Mouse (Mus musculus): Measurements from ENCODE around the gene Rasgef1c. TPM values are rescaled to one million over a fixed set of nuclear protein-coding genes. Genes with fewer than 3 reads are reported as not detected.

Gene Rasgef1c
- not detected in 2 replicates for polyA plus RNA-seq (2015; fragmentation: Nextera tagmentation; extraction: Ambion mirVana)

GRCm38 (mm10) chr11:49901659-49902458, at the start of gene Rasgef1c:
Gene Rasgef1c, plus strand, starts transcription at chr11:49901835.
- 3% methylated on average over 82 of the region's 99 CpGs for WGBS (ENCODE audit: insufficient replicate concordance)
- no peak within 1 kb of the TSS for H3K27ac ChIP-seq (ENCODE audit: low read length)
- peak within 1 kb of the TSS; percentile 59 for H3K4me3 ChIP-seq (ENCODE audit: low read depth, low read length)
- ATAC-seq (ENCODE audit: low read depth) = peak; percentile 53; the same call in 1 of the 2 replicates
- no peaks in the 10 kb centered on the region for H3K36me3 ChIP-seq (ENCODE audit: control insufficient read depth, insufficient read depth)
- H3K9ac ChIP-seq (ENCODE audit: low read depth, low read length) = no peak within 1 kb of the TSS
- H3K9me3 ChIP-seq (replicated peaks; ENCODE audit: control insufficient read depth, low read length) = no peaks in the 10 kb centered on the region
- peak within 1 kb of the TSS; percentile 86 for H3K4me2 ChIP-seq (ENCODE audit: low read depth, low read length)
- peaks cover 40% of the 10 kb centered on the region for H3K27me3 ChIP-seq (ENCODE audit: control insufficient read depth, insufficient read depth, low read depth, low read length)
- peaks cover 3% of the 10 kb centered on the region for H3K4me1 ChIP-seq (ENCODE audit: control insufficient read depth, low read depth, low read length)

DNA sequence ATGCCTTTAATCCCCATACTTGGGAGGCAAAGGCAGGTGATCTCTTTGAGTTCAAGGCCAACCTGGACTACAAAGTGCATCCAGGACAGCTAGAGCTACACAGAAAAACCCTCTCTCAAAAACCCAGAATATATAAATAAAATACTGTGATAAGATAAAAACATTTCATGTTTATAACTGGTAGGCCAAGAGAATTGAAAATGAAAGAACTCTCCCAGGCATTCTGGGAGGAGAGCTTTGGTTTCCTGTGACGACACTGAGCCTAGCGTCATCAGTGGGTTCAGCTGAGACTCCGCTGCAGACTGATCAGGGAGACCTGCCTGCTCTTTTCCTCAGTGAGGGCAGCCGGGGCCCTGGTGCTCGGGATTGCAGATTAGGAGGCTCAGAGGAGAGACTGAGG, 46.5 kb upstream of the Rasgef1c start:
- Histone ChIP-seq H3K27me3 (ENCODE audit: control insufficient read depth, insufficient read depth, low read depth, low read length) (no peaks in the 10 kb centered on the region), H3K36me3 (ENCODE audit: control insufficient read depth, insufficient read depth) (0 out of 2 replicates have a peak, but pooled peaks cover 2% of the 10 kb centered on the region), H3K4me2 (ENCODE audit: low read depth, low read length) (no peak overlapping the region), H3K27ac (ENCODE audit: low read length) (no peak overlapping the region), H3K9ac (ENCODE audit: low read depth, low read length) (no peak overlapping the region), H3K4me3 (ENCODE audit: low read depth, low read length) (no peak overlapping the region), H3K9me3 (replicated peaks; ENCODE audit: control insufficient read depth, low read length) (no peaks in the 10 kb centered on the region), H3K4me1 (ENCODE audit: control insufficient read depth, low read depth, low read length) (peaks cover 4% of the 10 kb centered on the region)
- 63% methylated on average over 5 of the region's 5 CpGs for WGBS (ENCODE audit: insufficient replicate concordance)
- no peak for ATAC-seq (ENCODE audit: low read depth)

DNA sequence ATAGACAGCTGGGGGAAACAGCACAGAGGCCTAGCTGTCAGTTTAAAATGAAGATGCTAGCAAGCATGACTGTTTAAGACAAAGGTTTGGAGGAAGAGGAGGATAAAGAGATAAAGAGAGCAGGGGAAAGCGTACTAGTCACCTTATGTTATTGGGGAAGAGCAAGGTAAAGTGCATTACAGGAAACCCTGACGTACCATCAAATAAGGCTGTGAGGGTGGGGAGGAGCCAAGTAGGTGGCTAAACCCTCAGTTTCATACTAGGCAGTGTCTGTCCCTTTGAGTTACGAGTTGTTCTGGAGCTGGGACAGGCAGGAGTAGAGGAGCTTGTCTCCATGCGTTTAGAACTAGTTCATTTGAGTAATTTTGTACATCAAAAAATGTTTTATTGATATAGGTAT, 40.5 kb upstream of the Rasgef1c start:
- Histone ChIP-seq H3K4me3 (ENCODE audit: low read depth, low read length) (no peak overlapping the region), H3K9me3 (replicated peaks; ENCODE audit: control insufficient read depth, low read length) (no peaks in the 10 kb centered on the region), H3K4me1 (ENCODE audit: control insufficient read depth, low read depth, low read length) (peaks cover 7% of the 10 kb centered on the region), H3K9ac (ENCODE audit: low read depth, low read length) (no peak overlapping the region), H3K36me3 (ENCODE audit: control insufficient read depth, insufficient read depth) (no peaks in the 10 kb centered on the region), H3K27ac (ENCODE audit: low read length) (no peak overlapping the region), H3K4me2 (ENCODE audit: low read depth, low read length) (no peak overlapping the region), H3K27me3 (ENCODE audit: control insufficient read depth, insufficient read depth, low read depth, low read length) (no peaks in the 10 kb centered on the region)
- WGBS (ENCODE audit: insufficient replicate concordance) = 73% methylated on average over 4 of the region's 4 CpGs
- ATAC-seq (ENCODE audit: low read depth) = no peak

DNA sequence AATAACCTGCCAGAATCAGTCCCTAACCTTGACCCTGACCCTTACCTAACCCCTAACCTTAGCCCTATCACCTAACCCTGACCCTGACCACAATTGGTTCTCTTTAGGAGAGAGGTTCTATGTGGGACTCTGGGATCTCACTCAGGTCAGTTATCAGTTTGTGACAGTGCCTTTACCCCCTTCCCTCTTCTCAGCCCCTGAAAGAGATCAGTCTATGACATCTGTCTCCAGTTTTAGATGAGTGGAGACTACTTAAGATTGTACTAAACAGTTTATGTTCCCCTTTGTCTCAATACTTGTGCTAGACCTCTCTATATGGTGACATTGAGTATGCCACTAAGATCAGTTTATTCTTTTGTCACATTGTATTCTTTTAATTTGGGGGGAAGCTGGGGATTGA, 37.7 kb upstream of the Rasgef1c start:
- Histone ChIP-seq H3K27ac (ENCODE audit: low read length) (no peak overlapping the region; the same call in 1 of the 2 replicates), H3K4me3 (ENCODE audit: low read depth, low read length) (no peak overlapping the region), H3K4me2 (ENCODE audit: low read depth, low read length) (no peak overlapping the region), H3K9me3 (replicated peaks; ENCODE audit: control insufficient read depth, low read length) (no peaks in the 10 kb centered on the region), H3K27me3 (ENCODE audit: control insufficient read depth, insufficient read depth, low read depth, low read length) (no peaks in the 10 kb centered on the region), H3K36me3 (ENCODE audit: control insufficient read depth, insufficient read depth) (peaks cover 4% of the 10 kb centered on the region), H3K4me1 (ENCODE audit: control insufficient read depth, low read depth, low read length) (peaks cover 7% of the 10 kb centered on the region), H3K9ac (ENCODE audit: low read depth, low read length) (no peak overlapping the region)
- ATAC-seq (ENCODE audit: low read depth) = peak; percentile 76

- WGBS (ENCODE audit: insufficient replicate concordance) = 75% methylated on average over 5 of the region's 5 CpGs
- no peak overlapping the region for H3K27ac ChIP-seq (ENCODE audit: low read length)
- no peak overlapping the region for H3K9ac ChIP-seq (ENCODE audit: low read depth, low read length)
- peaks cover 4% of the 10 kb centered on the region for H3K36me3 ChIP-seq (ENCODE audit: control insufficient read depth, insufficient read depth)
- H3K4me1 ChIP-seq (ENCODE audit: control insufficient read depth, low read depth, low read length) = peaks cover 3% of the 10 kb centered on the region
- H3K27me3 ChIP-seq (ENCODE audit: control insufficient read depth, insufficient read depth, low read depth, low read length) = no peaks in the 10 kb centered on the region
- no peaks in the 10 kb centered on the region for H3K9me3 ChIP-seq (replicated peaks; ENCODE audit: control insufficient read depth, low read length)
- H3K4me2 ChIP-seq (ENCODE audit: low read depth, low read length) = no peak overlapping the region
- no peak overlapping the region for H3K4me3 ChIP-seq (ENCODE audit: low read depth, low read length)
- ATAC-seq (ENCODE audit: low read depth) = no peak
Observed at GRCm38 (mm10) chr11:49867320-49867719, 34.3 kb upstream of the Rasgef1c start.

GRCm38 (mm10) chr11:49869762-49870161, 31.9 kb upstream of the Rasgef1c start:
- no peaks in the 10 kb centered on the region for H3K27me3 ChIP-seq (ENCODE audit: control insufficient read depth, insufficient read depth, low read depth, low read length)
- H3K36me3 ChIP-seq (ENCODE audit: control insufficient read depth, insufficient read depth) = peaks cover 6% of the 10 kb centered on the region
- H3K9me3 ChIP-seq (replicated peaks; ENCODE audit: control insufficient read depth, low read length) = no peaks in the 10 kb centered on the region
- H3K9ac ChIP-seq (ENCODE audit: low read depth, low read length) = no peak overlapping the region
- H3K4me1 ChIP-seq (ENCODE audit: control insufficient read depth, low read depth, low read length) = peaks cover 11% of the 10 kb centered on the region
- no peak overlapping the region for H3K4me3 ChIP-seq (ENCODE audit: low read depth, low read length)
- ATAC-seq (ENCODE audit: low read depth) = no peak
- no peak overlapping the region for H3K27ac ChIP-seq (ENCODE audit: low read length)
- H3K4me2 ChIP-seq (ENCODE audit: low read depth, low read length) = no peak overlapping the region

- 53% methylated on average over 6 of the region's 6 CpGs for WGBS (ENCODE audit: insufficient replicate concordance)
- Histone ChIP-seq H3K9me3 (replicated peaks; ENCODE audit: control insufficient read depth, low read length) (no peaks in the 10 kb centered on the region), H3K9ac (ENCODE audit: low read depth, low read length) (no peak overlapping the region), H3K36me3 (ENCODE audit: control insufficient read depth, insufficient read depth) (peaks cover 6% of the 10 kb centered on the region), H3K4me3 (ENCODE audit: low read depth, low read length) (no peak overlapping the region), H3K4me2 (ENCODE audit: low read depth, low read length) (no peak overlapping the region), H3K4me1 (ENCODE audit: control insufficient read depth, low read depth, low read length) (peaks cover 11% of the 10 kb centered on the region), H3K27ac (ENCODE audit: low read length) (no peak overlapping the region), H3K27me3 (ENCODE audit: control insufficient read depth, insufficient read depth, low read depth, low read length) (no peaks in the 10 kb centered on the region)
- no peak for ATAC-seq (ENCODE audit: low read depth)
Observed at GRCm38 (mm10) chr11:49871914-49872313, 29.7 kb upstream of the Rasgef1c start.

DNA sequence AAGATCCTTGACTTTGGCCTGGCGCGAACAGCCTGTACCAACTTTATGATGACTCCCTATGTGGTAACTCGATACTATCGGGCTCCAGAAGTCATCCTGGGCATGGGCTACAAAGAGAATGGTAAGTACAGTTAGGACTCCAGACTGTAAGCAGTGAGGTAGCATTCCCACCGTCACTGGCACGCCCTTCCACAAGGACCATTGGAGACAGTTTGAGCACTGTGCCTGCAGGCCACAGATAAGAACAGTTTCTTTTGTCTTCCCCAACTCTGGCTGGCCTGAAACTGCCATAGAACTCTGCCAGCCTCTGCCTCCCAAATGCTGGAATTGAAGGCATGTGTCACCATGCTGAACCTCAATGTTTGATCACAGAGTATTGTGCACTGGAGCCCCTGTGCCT, 28.9 kb upstream of the Rasgef1c start:
- Histone ChIP-seq H3K36me3 (ENCODE audit: control insufficient read depth, insufficient read depth) (peaks cover 2% of the 10 kb centered on the region), H3K4me1 (ENCODE audit: control insufficient read depth, low read depth, low read length) (peaks cover 11% of the 10 kb centered on the region), H3K27me3 (ENCODE audit: control insufficient read depth, insufficient read depth, low read depth, low read length) (no peaks in the 10 kb centered on the region), H3K4me3 (ENCODE audit: low read depth, low read length) (no peak overlapping the region), H3K9me3 (replicated peaks; ENCODE audit: control insufficient read depth, low read length) (no peaks in the 10 kb centered on the region), H3K9ac (ENCODE audit: low read depth, low read length) (no peak overlapping the region), H3K27ac (ENCODE audit: low read length) (peak overlapping the region; percentile 58), H3K4me2 (ENCODE audit: low read depth, low read length) (peak overlapping the region; percentile 32; the same call in 1 of the 2 replicates)
- WGBS (ENCODE audit: insufficient replicate concordance) = 38% methylated on average over 6 of the region's 6 CpGs
- ATAC-seq (ENCODE audit: low read depth) = peak; percentile 88

GRCm38 (mm10) chr11:49876948-49877817, 24.5 kb upstream of the Rasgef1c start:
- no peak overlapping the region for H3K9ac ChIP-seq (ENCODE audit: low read depth, low read length)
- ATAC-seq (ENCODE audit: low read depth) = no peak
- H3K36me3 ChIP-seq (ENCODE audit: control insufficient read depth, insufficient read depth) = peaks cover 7% of the 10 kb centered on the region

More at GRCm38 (mm10) chr11:49876948-49877817, 24.5 kb upstream of the Rasgef1c start:
- no peak overlapping the region for H3K4me3 ChIP-seq (ENCODE audit: low read depth, low read length)
- no peak overlapping the region for H3K4me2 ChIP-seq (ENCODE audit: low read depth, low read length)
- H3K27ac ChIP-seq (ENCODE audit: low read length) = no peak overlapping the region
- WGBS (ENCODE audit: insufficient replicate concordance) = 82% methylated on average over 8 of the region's 8 CpGs
- no peaks in the 10 kb centered on the region for H3K27me3 ChIP-seq (ENCODE audit: control insufficient read depth, insufficient read depth, low read depth, low read length)
- H3K9me3 ChIP-seq (replicated peaks; ENCODE audit: control insufficient read depth, low read length) = no peaks in the 10 kb centered on the region
- H3K4me1 ChIP-seq (ENCODE audit: control insufficient read depth, low read depth, low read length) = peaks cover 11% of the 10 kb centered on the region
